Mouse (Mus musculus) cerebellum, adult 9-10 months (tissue): ENCODE measurements around the gene Myo16.

ENCODE experiments used
- DNase-seq: peaks from one replicate; pipeline ENCODE4 v3.0.0; 2022

The Myo16 gene

GRCm38 (mm10) chr8:10482880-10483279 is 329.2 kb downstream of the Myo16 start:
- no peak for DNase-seq

- DNase-seq = no peak
Observed at GRCm38 (mm10) chr8:10483841-10484240, 330.1 kb downstream of the Myo16 start.

GRCm38 (mm10) chr8:10489738-10490419 is 336.2 kb downstream of the Myo16 start:
- DNase-seq = no peak

- no peak for DNase-seq
Observed at GRCm38 (mm10) chr8:10490420-10490784, 336.7 kb downstream of the Myo16 start.

GRCm38 (mm10) chr8:10490874-10491273 is 337.2 kb downstream of the Myo16 start:
- DNase-seq = no peak

GRCm38 (mm10) chr8:10499846-10500245 is 346.1 kb downstream of the Myo16 start:
- DNase-seq = no peak

GRCm38 (mm10) chr8:10500465-10500864 is 346.8 kb downstream of the Myo16 start:
- DNase-seq = no peak

GRCm38 (mm10) chr8:10501750-10502149 is 348.0 kb downstream of the Myo16 start:
- no peak for DNase-seq

GRCm38 (mm10) chr8:10512105-10512504 is 358.4 kb downstream of the Myo16 start:
- DNase-seq = no peak

- no peak for DNase-seq
Observed at GRCm38 (mm10) chr8:10517381-10517780, 363.7 kb downstream of the Myo16 start.

GRCm38 (mm10) chr8:10519276-10519675 is 365.6 kb downstream of the Myo16 start:
- DNase-seq = no peak

GRCm38 (mm10) chr8:10521463-10521862 is 367.8 kb downstream of the Myo16 start:
- DNase-seq = no peak

- no peak for DNase-seq
Observed at GRCm38 (mm10) chr8:10525686-10526085, 372.0 kb downstream of the Myo16 start.

- DNase-seq = no peak
Observed at GRCm38 (mm10) chr8:10526616-10527015, 372.9 kb downstream of the Myo16 start.

- DNase-seq = no peak
Observed at GRCm38 (mm10) chr8:10534619-10535286, 381.0 kb downstream of the Myo16 start.

GRCm38 (mm10) chr8:10538319-10538718 is 384.6 kb downstream of the Myo16 start:
- DNase-seq = no peak

GRCm38 (mm10) chr8:10539665-10540064 is 386.0 kb downstream of the Myo16 start:
- DNase-seq = no peak

GRCm38 (mm10) chr8:10545890-10546289 is 392.2 kb downstream of the Myo16 start:
- no peak for DNase-seq

GRCm38 (mm10) chr8:10546519-10546918 is 392.8 kb downstream of the Myo16 start:
- DNase-seq = no peak

- DNase-seq = no peak
Observed at GRCm38 (mm10) chr8:10548003-10548584, 394.4 kb downstream of the Myo16 start.

GRCm38 (mm10) chr8:10549434-10549833 is 395.7 kb downstream of the Myo16 start:
- no peak for DNase-seq

GRCm38 (mm10) chr8:10557961-10558360 is 404.2 kb downstream of the Myo16 start:
- DNase-seq = no peak

GRCm38 (mm10) chr8:10559479-10559878 is 405.8 kb downstream of the Myo16 start:
- DNase-seq = no peak

GRCm38 (mm10) chr8:10561616-10562015 is 407.9 kb downstream of the Myo16 start:
- DNase-seq = no peak
